Mouse (Mus musculus) testis, postnatal 14 days (tissue): ENCODE results near the gene Rhot2.

ENCODE experiments used
- DNase-seq: peaks from one replicate; pipeline ENCODE4 v3.0.0; 2021; ENCODE audit warnings: low spot score

Gene Rhot2

GRCm38 (mm10) chr17:25844396-25844901, at the start of gene Rhot2:
Rhot2 (minus strand) TSS chr17:25844851.
- DNase-seq: peak; percentile 93

GRCm38 (mm10) chr17:25893975-25894617, 49.4 kb upstream of the Rhot2 start:
- DNase-seq: no peak

GRCm38 (mm10) chr17:25888837-25889236, 44.2 kb upstream of the Rhot2 start:
- no peak for DNase-seq

DNA sequence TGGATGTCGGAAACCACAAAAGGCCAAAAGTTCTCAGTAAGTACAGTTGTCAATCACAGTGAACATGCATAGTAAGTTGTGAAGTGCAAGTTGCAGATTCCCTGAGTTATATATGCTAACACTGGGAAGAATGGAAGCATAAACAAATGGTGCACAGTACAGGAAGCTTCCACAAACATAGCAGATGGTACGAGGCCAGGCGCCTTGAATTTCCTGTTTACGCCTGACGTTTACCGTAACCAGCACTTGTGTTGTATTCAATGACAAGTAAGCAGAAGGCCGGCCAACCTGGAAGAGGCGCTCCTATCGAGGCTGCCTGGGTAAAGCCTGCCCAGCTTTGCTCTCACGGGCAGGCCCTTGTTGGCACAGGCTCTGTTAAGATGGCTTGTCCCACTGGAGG, 42.8 kb upstream of the Rhot2 start:
- no peak for DNase-seq

- no peak for DNase-seq
Measured at GRCm38 (mm10) chr17:25886806-25887205, 42.2 kb upstream of the Rhot2 start.

DNA sequence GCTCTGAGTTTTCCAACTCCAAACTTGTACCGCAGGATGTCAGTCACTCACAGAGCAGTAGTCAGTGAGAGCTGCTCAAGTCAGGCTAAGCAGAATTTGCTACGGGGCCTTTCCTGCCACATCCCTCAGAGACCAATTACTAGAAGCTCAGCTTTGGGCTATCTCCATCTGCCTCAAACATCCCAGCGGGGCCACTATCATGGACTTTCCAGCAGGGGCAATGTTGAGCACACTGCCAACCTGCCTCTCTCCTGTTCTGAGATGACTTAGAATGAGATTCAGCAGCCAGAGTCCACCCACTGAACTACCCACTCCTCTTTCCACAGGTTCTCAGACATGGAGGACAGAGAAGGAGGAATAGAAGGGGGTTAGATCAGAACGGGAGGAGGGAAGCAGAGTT, 41.0 kb upstream of the Rhot2 start:
- DNase-seq: no peak

GRCm38 (mm10) chr17:25883824-25884223, 39.2 kb upstream of the Rhot2 start:
- DNase-seq: no peak

DNA sequence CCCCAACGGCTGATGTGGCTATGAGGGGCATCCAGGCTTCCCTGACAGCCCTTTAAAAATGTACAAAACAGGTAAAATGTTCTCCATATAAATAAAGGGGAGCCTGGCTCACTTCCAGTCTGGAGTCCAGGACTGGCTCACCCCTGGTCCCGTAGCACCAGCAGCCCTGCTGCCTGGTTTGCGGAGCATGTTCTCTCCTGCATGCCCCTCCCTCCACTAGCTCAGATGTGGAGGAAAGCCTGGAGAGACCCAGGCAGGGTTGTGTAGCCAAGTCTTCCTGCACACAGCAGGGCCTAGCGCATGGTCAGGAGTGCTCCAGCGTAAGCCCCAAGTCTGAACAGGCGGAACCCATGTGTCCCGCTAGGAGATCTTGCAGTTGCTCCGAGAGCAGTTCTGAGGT, 38.6 kb upstream of the Rhot2 start:
- no peak for DNase-seq

- DNase-seq: no peak
Measured at GRCm38 (mm10) chr17:25882306-25882705, 37.7 kb upstream of the Rhot2 start.

GRCm38 (mm10) chr17:25881691-25882090, 37.0 kb upstream of the Rhot2 start:
- no peak for DNase-seq

- DNase-seq: no peak
Measured at GRCm38 (mm10) chr17:25880913-25881641, 36.4 kb upstream of the Rhot2 start.

DNA sequence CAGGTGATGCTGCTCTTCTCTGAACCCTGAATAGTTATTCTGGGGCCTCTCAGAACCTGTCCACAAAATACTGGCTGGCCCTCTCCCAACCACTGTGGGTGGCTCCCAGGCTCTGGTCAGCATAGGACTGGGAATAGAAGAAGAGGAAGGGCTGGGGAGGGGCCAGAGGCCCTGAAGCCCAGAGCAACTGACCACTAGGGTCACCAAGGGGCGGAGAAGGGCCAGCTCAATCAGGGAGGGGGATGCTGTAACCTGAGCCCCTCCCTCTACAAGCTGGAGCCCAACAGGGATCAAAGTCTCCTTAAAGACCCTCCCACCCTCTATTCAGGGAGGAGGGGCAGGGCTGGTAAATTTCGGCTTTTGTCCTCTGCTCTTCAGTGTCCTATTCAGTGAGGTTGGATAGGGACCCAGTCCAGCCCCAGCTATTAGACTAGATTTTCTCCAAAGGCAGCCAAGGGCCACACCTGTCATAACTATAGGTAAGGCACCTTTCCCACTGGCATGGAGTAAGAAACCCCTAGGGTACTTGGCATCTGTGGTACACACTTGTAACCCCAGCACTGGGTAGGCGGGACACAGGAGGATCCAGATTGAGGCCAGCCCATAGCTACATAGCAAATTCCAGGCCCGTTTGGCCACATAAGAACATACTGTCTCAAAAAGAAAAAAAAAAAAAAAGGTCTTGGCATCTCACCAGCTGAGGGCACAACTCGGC, 35.7 kb upstream of the Rhot2 start, which contains the start of gene Wfikkn1:
Wfikkn1 (minus strand) TSS at position 663 of the 715 bp plus-strand sequence.
- no peak for DNase-seq

DNA sequence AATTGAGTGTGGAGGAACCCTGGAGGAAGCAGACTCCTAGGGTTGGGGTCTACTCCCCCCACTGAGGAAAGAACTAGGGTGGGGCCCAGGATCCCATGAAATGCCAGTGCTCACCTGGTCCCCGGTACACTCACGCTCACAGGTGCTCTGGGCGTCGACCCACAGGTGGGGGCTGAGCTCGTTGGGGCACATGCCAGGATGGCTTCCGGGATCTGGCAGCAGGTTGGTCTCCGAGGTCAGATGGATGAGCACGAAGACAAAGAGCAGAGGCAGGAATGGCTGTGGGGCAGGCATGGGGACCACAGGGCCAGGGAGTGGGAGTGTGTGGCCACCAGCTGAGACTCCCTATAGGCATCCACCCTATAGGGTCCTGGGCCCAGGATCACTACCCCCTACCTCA, 35.1 kb upstream of the Rhot2 start:
- no peak for DNase-seq

GRCm38 (mm10) chr17:25879261-25879660, 34.6 kb upstream of the Rhot2 start:
- no peak for DNase-seq

- no peak for DNase-seq
Measured at GRCm38 (mm10) chr17:25878611-25879180, 34.0 kb upstream of the Rhot2 start.

GRCm38 (mm10) chr17:25877741-25878610, 33.3 kb upstream of the Rhot2 start:
- no peak for DNase-seq

DNA sequence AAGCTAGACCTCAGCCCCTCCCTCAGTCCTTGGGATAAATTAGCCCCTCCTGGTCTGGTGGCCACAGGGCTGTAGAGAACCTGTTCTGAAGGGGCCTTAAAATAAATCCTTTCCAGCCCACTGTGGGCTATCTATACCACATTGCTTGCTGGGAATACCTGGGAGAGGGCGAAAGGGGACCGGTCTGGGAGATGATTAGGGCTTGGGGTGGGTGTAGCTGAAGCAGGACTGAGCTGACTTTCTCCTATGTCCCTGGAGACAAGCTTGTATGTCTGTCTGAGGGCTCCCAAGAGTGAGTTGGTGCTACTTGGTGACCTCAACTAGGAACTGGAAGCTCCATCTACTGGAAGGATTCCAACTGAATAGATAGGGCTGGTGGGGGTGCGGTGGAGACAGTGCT, 32.4 kb upstream of the Rhot2 start:
- DNase-seq: no peak

- DNase-seq: no peak
Measured at GRCm38 (mm10) chr17:25876347-25876915, 31.8 kb upstream of the Rhot2 start.

DNA sequence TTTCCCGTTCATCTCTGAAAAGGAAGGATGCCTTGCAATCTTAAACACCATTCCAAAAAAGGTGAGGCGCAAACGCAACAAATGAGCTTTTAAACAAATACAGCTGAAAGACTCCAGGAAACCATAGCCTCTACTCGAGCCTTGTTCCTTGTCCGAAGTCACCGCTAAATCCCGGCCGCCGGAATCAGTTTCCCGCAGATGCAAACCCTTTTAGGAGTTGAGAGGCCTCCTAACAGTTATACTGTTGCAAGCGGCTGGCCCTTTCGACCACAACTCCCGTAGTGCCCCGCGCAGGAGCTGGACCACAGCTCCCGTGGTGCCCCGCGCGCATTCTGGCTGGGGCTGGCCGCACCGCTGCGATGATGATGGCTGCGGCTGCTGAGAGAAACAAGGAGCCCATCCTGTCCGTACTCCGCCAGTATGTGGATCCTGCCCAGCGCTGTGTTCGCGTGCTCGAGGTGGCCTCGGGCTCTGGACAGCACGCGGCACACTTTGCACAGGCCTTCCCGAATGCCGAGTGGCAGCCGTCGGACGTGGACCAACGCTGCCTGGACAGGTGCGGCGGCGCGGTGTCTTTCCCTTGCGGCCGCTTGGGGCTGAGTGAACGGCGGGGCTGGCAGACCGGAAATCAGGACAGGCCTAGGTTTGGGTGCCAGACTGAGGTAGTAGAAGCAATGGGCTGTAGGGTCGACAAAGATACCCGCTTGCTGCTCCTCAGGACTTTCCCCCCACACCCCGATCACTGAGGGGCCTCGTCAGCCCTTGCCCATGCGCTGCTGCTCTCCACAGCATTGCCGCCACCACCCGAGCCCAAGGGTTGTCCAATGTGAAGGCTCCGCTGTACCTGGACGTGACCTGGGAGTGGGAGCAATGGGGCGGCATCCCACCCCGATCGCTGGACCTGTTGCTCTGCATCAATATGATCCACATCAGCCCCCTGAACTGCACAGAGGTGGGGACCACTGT, 30.8 kb upstream of the Rhot2 start:
- peak; percentile 90 for DNase-seq

DNA sequence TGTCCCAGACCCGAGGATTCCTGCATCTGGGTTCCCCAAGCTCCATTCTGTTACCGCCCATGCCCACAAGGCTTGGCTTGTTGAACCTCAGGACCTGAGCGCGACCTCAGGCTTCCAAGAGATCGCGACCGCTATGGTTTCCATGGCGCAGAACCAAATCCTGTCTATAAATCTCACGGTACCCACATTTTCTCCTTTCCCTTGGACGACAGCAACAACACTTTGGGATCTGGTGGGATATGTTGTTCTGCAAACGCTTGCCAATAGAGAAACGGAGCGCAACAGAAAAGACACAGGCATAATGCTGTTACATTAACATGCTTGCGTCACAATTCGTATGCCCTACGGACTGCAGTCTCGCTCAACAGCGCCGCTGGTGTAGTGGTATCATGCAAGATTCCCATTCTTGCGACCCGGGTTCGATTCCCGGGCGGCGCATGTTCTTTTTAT, 30.1 kb upstream of the Rhot2 start, which contains the start of gene Mettl26:
Mettl26 (plus strand) TSS at position 354 of the 450 bp plus-strand sequence.
- DNase-seq: peak; percentile 82
